Mouse (Mus musculus) midbrain, embryonic 11.5 days (tissue): ENCODE results near the gene Tenm1. TPM values are rescaled to one million over a fixed set of nuclear protein-coding genes. Genes with fewer than 3 reads are reported as not detected.

Source experiments
- ATAC-seq: fragments of 200-750 bp; cut with Nextera tagmentation; 2 replicates; pipeline ENCODE4 v1.8.0; 2017; ENCODE audit warnings: moderate TSS enrichment, moderate library complexity; ENCODE audit not compliant: low FRiP score
- DNase-seq: peaks from one replicate; pipeline ENCODE4 v3.0.0; 2015; ENCODE audit warnings: low spot score; ENCODE audit errors: missing footprints
- H3K27ac ChIP-seq: fragments of 300-500 bp; sonication (generic); 2 replicates; pipeline ENCODE4 v1.5.1; 2014; ENCODE audit warnings: low read depth, low read length
- H3K27me3 ChIP-seq: fragments of 300-500 bp; sonication (generic); 2 replicates; pipeline ENCODE4 v1.6.1; 2014; ENCODE audit warnings: mild to moderate bottlenecking, low read length, moderate library complexity, mixed read lengths; ENCODE audit not compliant: control insufficient read depth, insufficient read depth
- H3K36me3 ChIP-seq: fragments of 300-500 bp; sonication (generic); 2 replicates; pipeline ENCODE4 v1.6.1; 2014; ENCODE audit warnings: mild to moderate bottlenecking, low read length, moderate library complexity, mixed read lengths; ENCODE audit not compliant: control insufficient read depth, insufficient read depth
- H3K4me1 ChIP-seq: fragments of 300-500 bp; sonication (generic); 2 replicates; pipeline ENCODE4 v1.6.1; 2014; ENCODE audit warnings: low read length; ENCODE audit not compliant: control insufficient read depth, insufficient read depth
- H3K4me2 ChIP-seq: fragments of 300-500 bp; sonication (generic); 2 replicates; pipeline ENCODE4 v1.6.1; 2014; ENCODE audit warnings: mild to moderate bottlenecking, moderate library complexity
- H3K4me3 ChIP-seq: fragments of 300-500 bp; sonication (generic); 2 replicates; pipeline ENCODE4 v1.5.1; 2014; ENCODE audit warnings: low read depth, low read length
- H3K9ac ChIP-seq: fragments of 300-500 bp; sonication (generic); 2 replicates; pipeline ENCODE4 v1.6.1; 2014; ENCODE audit warnings: low read length
- H3K9me3 ChIP-seq: fragments of 300-500 bp; sonication (generic); 2 replicates; pipeline ENCODE4 v1.6.1; 2016; ENCODE audit warnings: low read length; ENCODE audit not compliant: control insufficient read depth
- WGBS: fragments of 180-500 bp; shearing (Covaris S2); extraction: QIAGEN DNeasy Blood & Tissue Kit; methylation state at CpG from one replicate; pipeline ENCODE4 v1.1.7; 2014; 5-methylcytosine and 5-hydroxymethylcytosine counted together
- polyA plus RNA-seq: library from polyadenylated mRNA; unstranded; fragments of >200 nt; fragmentation: Nextera tagmentation; extraction: Ambion mirVana; gene quantifications from 2 replicates; pipeline ENCODE4 v1.2.1, GENCODE M21; 2014

Gene Tenm1
- polyA plus RNA-seq, 1 experiment from 2014 or later = 2.7 TPM

DNA sequence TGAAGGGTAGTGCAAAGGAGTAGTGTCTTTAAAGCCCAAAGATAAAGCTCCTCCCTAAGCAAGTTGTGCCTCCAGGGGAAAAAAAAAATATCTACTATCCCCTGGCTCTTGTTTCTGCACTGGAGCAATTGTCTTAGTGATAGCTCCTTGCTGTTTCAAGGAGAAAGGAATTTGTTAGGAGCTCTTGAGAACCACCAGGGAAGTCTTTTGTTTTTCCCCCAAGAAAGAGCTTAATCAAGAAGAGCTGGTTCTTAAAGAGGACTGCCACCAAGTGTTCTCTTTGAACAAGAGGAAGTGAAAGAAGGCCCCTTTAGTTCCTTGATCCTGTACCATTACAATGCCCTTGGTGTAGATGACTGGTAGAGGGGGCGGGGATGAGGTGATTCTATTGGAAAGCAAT is 56.4 kb downstream of the Tenm1 start:
- DNase-seq = no peak
- WGBS = 38% methylated on average over 1 of the region's 1 CpGs
- H3K27me3 ChIP-seq = no peaks in the 10 kb centered on the region
- ATAC-seq = no peak
- no peak overlapping the region for H3K9ac ChIP-seq
- H3K36me3 ChIP-seq = no peaks in the 10 kb centered on the region
- no peak overlapping the region for H3K4me3 ChIP-seq
- H3K9me3 ChIP-seq = no peaks in the 10 kb centered on the region
- no peak overlapping the region for H3K27ac ChIP-seq
- H3K4me1 ChIP-seq = no peaks in the 10 kb centered on the region
- H3K4me2 ChIP-seq = no peak overlapping the region

DNA sequence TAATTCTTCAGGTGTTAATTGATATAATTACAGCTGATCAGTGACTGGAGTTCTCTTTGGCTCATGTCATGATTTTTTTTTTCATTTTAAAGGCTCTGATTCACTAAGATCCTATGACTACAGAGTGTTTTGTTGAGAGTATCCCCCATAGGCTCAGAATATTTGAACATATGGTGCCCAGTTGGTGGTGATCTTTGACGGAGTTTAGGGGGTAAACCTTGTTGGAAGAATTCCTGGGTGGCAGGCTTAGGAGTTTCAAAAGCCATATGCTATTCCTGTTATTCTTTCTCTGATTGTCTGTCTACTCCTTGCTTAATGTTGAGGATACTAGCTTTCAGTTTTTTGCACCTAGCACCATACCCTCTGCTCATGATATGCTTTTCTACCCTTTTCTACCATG is 109.6 kb downstream of the Tenm1 start:
- Histone ChIP-seq H3K36me3 (no peaks in the 10 kb centered on the region), H3K4me2 (no peak overlapping the region), H3K4me3 (no peak overlapping the region), H3K9ac (no peak overlapping the region), H3K27me3 (no peaks in the 10 kb centered on the region), H3K27ac (no peak overlapping the region), H3K4me1 (no peaks in the 10 kb centered on the region), H3K9me3 (no peaks in the 10 kb centered on the region)
- no peak for DNase-seq
- no peak for ATAC-seq
- 64% methylated on average over 1 of the region's 1 CpGs for WGBS

DNA sequence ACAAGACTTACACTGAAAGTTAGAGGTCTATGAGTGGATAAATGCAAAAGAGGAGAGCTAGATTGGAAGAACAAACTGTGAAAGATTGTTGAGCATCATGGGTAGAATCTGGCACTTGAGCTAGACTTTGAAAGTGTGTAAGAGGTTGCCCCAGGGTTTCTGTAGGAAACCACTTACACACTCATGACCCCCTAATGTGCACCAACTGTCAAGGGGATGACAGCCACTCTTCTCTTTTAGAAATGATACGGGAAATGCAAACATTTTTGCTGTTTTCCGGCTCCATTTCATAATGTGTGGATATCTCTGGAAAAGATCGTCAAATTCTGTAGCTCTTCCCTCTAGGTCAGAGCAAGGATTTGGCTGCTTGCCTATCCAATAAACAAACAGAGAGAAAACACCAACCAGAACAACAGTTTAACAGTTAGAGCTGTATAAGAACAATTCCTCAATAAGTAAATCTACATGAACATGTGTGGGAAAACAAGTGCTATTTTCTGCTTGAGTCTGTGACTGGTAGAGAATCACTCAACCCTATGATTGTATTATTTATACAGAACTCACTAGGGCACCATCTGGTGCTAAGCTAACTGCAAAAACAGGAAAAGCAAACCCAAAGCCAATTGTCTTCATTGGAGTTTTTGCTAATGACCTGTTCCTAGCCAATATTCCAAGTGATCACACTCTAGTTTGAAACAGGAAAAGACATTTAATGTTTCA is 111.0 kb downstream of the Tenm1 start:
- no peaks in the 10 kb centered on the region for H3K36me3 ChIP-seq
- H3K27ac ChIP-seq = no peak overlapping the region
- H3K9me3 ChIP-seq = no peaks in the 10 kb centered on the region
- no peaks in the 10 kb centered on the region for H3K27me3 ChIP-seq
- no peak overlapping the region for H3K9ac ChIP-seq
- DNase-seq (no peak), ATAC-seq (no peak)
- 89% methylated on average over 3 of the region's 3 CpGs for WGBS
- H3K4me3 ChIP-seq = no peak overlapping the region
- no peak overlapping the region for H3K4me2 ChIP-seq
- H3K4me1 ChIP-seq = no peaks in the 10 kb centered on the region

DNA sequence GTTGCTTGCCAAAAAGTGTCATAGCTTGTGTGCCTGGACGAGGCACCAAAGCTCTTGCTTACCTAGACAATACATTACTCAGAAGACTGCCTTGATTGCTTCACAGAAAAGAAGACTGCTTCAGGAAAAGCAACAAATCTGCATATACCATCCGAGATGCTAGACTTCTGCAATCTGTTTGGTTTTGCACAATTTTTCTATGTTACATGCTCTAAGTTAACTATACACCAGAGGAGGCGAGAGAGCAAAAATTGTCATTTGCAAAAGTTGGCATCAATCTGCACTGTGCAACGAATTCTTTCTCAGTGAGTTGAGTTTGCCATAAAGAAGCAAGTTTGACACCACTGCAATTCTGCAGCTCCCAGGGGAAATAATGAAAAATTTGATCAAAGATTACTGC is 193.1 kb downstream of the Tenm1 start:
- no peaks in the 10 kb centered on the region for H3K27me3 ChIP-seq
- H3K4me2 ChIP-seq = no peak overlapping the region
- H3K36me3 ChIP-seq = no peaks in the 10 kb centered on the region
- no peaks in the 10 kb centered on the region for H3K4me1 ChIP-seq
- H3K27ac ChIP-seq = no peak overlapping the region
- ATAC-seq (no peak), DNase-seq (no peak)
- no peak overlapping the region for H3K4me3 ChIP-seq
- no peak overlapping the region for H3K9ac ChIP-seq
- no peaks in the 10 kb centered on the region for H3K9me3 ChIP-seq
- WGBS = 82% methylated on average over 4 of the region's 4 CpGs

DNA sequence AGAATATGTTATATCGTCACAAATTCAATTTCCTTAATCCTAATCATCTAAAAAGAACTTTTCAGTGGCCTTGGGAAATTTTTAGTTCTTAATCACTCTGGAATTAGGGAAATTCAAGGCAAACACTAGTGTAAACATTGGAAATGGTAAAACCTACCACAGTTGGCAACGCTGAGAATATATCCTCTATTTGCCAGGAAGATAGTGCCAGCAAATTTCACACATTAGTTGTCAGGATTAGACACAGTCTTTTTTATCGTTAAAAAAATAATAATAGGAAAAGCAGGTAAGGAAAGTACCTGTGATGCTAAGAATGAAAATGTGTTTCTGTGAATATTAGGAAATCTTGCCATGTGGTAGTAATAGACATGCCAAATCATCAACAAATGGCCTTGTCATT is 223.9 kb downstream of the Tenm1 start:
- H3K9me3 ChIP-seq = no peaks in the 10 kb centered on the region
- H3K4me3 ChIP-seq = no peak overlapping the region
- no peak overlapping the region for H3K4me2 ChIP-seq
- WGBS = 93% methylated on average over 3 of the region's 3 CpGs
- ATAC-seq (no peak), DNase-seq (no peak)
- H3K4me1 ChIP-seq = no peaks in the 10 kb centered on the region
- H3K27ac ChIP-seq = no peak overlapping the region
- no peak overlapping the region for H3K9ac ChIP-seq
- no peaks in the 10 kb centered on the region for H3K27me3 ChIP-seq
- no peaks in the 10 kb centered on the region for H3K36me3 ChIP-seq

DNA sequence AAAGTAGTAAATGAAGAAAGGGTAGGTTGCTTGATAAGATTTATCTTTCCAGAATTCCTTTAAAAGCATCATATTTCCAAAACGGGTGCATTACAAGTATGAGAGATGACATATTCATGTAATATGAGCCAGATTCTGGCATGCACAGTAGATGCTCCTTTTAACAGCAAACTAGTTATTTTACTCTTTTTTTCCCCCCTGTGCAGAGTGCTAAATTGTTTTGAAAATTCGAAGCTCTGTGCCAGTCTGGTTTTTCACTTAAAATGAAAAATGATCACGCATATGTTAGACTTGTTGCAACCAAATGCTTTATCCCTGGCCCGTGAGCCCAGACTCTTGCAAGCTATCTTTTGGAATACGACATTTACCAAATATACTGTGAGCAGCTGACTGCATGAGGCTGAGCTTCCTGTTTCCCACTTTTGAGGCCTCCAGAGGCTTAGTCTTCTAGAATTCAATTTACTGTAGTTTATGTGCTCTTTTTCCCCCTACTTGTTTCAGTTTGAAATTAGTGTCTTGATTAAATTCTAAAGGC is 226.6 kb downstream of the Tenm1 start:
- Histone ChIP-seq H3K4me1 (no peaks in the 10 kb centered on the region), H3K27ac (no peak overlapping the region), H3K4me3 (no peak overlapping the region), H3K4me2 (no peak overlapping the region), H3K27me3 (no peaks in the 10 kb centered on the region), H3K9ac (no peak overlapping the region), H3K9me3 (no peaks in the 10 kb centered on the region), H3K36me3 (no peaks in the 10 kb centered on the region)
- ATAC-seq = no peak
- 86% methylated on average over 5 of the region's 5 CpGs for whole genome bisulfite sequencing
- DNase-seq = no peak

- Histone ChIP-seq H3K4me3 (no peak overlapping the region), H3K27ac (no peak overlapping the region), H3K9me3 (no peaks in the 10 kb centered on the region), H3K27me3 (no peaks in the 10 kb centered on the region), H3K9ac (no peak overlapping the region), H3K4me2 (no peak overlapping the region), H3K4me1 (no peaks in the 10 kb centered on the region), H3K36me3 (no peaks in the 10 kb centered on the region)
- DNase-seq = no peak
- WGBS = 73% methylated on average over 1 of the region's 1 CpGs
- ATAC-seq = no peak
Observed at GRCm38 (mm10) chrX:43182975-43183374, 246.0 kb downstream of the Tenm1 start.

- no peak overlapping the region for H3K4me2 ChIP-seq
- H3K27ac ChIP-seq = no peak overlapping the region
- no peak for ATAC-seq
- no peak for DNase-seq
- WGBS = 85% methylated on average over 3 of the region's 3 CpGs
- H3K4me3 ChIP-seq = no peak overlapping the region
- H3K27me3 ChIP-seq = no peaks in the 10 kb centered on the region
- no peaks in the 10 kb centered on the region for H3K4me1 ChIP-seq
- H3K9me3 ChIP-seq = no peaks in the 10 kb centered on the region
- no peak overlapping the region for H3K9ac ChIP-seq
- H3K36me3 ChIP-seq = no peaks in the 10 kb centered on the region
Observed at GRCm38 (mm10) chrX:43151561-43151960, 277.4 kb downstream of the Tenm1 start.

- no peaks in the 10 kb centered on the region for H3K27me3 ChIP-seq
- no peaks in the 10 kb centered on the region for H3K36me3 ChIP-seq
- H3K9me3 ChIP-seq = no peaks in the 10 kb centered on the region
- H3K4me2 ChIP-seq = no peak overlapping the region
- no peak overlapping the region for H3K4me3 ChIP-seq
- ATAC-seq (no peak), DNase-seq (no peak)
- no peak overlapping the region for H3K27ac ChIP-seq
- H3K4me1 ChIP-seq = no peaks in the 10 kb centered on the region
- H3K9ac ChIP-seq = no peak overlapping the region
- WGBS = 77% methylated on average over 2 of the region's 2 CpGs
Observed at GRCm38 (mm10) chrX:43129696-43130095, 299.2 kb downstream of the Tenm1 start.
